Mouse (Mus musculus) WW6 (cell line): ENCODE measurements around the gene Ube2r2.

Experiments used
- DNase-seq: peaks from one replicate; pipeline ENCODE4 v3.0.0-alpha.2; 2013; ENCODE audit warnings: low read depth, low spot score

Gene Ube2r2

GRCm38 (mm10) chr4:41118706-41119292 is 16.7 kb upstream of the Ube2r2 start:
- no peak for DNase-seq

DNA sequence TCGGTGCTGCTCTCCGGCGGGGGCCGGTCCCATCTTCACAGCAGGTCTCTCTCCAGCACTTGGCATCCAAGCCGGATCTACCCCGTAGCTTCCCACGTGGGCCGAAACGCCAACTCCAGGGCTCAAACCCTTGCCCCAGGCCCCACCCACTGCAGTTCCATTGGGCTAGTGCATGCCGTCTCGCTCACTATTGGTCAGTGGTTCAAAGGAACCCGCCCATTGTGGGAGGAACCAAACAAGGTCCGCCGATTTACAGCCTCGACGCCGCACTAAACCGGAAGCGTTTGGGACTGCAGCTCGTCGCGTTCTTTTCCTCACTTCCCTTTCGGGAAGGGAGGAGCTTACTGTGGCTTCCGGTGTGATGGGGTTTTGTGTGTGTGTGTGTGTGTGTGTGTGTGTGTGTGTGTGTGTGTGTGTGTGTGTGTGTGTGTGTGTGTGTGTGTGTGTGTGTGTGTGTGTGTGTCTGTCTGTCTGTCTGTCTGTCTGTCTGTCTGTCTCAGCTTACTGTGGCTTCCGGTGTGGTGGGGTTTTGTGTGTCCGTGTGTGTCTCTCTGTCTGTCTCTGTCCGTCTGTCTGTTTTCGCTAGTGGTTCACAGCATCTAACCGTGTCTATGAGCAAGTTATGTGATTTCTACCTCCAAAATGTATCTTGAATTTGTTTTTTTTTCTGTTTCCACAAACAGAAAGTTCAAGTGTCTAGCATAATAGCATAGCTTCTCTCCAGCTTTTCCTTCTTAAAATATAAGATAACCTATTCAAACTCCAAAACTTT is 11.2 kb upstream of the Ube2r2 start, which contains the start of gene Nol6:
Gene Nol6, minus strand, starts transcription at position 276 of the 772 bp plus-strand sequence.
- DNase-seq, result peak; percentile 99

GRCm38 (mm10) chr4:41129406-41129805 is 6.1 kb upstream of the Ube2r2 start:
- DNase-seq, result no peak

DNA sequence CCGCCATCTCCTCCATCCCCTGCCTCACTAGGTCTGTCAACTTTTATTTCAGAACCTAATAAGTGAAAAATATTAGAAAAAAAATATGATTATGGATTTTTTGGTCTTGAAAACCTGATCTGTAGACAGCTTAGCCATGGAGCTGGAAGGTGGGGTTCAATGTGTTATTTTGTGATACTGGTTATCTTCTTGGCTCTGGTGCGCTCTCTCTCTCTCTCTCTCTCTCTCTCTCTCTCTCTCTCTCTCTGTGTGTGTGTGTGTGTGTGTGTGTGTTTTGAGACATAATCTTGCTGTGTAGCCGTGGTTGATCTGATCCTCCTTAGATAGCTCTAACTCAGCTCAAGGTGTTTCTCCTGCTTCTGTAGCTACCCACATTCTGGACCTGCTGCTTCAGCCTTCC is 5.7 kb upstream of the Ube2r2 start:
- no peak for DNase-seq

- no peak for DNase-seq
Observed at GRCm38 (mm10) chr4:41132471-41132870, 3.1 kb upstream of the Ube2r2 start.

GRCm38 (mm10) chr4:41133529-41134291 is 1.8 kb upstream of the Ube2r2 start:
- no peak for DNase-seq

DNA sequence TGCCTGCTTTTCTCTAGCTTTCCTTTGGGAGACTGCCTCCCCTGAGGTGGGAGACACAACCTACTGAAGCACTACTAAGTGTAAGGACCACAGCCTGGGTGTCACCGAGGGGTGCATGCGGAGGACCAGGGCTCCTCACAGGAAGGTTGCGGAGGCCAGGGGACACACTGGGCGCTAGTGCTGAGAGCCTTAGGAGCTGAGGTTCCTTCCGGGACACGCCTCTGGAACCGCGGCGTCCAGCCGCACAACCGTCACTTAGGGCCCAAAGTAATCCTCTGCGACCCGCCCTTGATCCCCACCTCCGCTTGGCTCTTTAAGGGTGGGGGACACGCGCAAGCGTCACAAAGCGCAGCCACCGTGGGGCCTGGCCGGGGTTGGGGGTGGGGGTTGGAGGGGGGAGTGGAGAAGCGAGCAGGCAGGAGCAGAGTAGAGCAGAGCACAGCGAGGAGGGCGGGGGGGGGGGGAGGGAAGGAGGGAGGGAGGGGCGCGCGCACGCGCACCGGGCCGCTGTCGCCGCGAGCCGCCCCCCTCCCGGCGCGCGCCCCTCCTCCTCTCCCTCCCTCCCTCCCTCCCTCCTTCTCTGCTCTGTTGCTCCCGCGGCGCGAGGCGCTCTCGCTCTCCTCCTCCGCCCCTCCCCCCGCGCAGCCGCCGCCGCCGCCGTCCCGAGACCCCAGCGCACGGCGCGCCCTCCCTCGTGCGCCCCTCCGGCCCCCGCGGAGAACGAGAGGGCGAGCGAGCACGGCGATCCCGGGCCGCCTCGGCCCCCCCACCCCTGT is 420 bp upstream of the Ube2r2 start:
- peak; percentile 67 for DNase-seq

GRCm38 (mm10) chr4:41136454-41136805 is 887 bp downstream of the Ube2r2 start:
- no peak for DNase-seq

GRCm38 (mm10) chr4:41136811-41137210 is 1.3 kb downstream of the Ube2r2 start:
- no peak for DNase-seq

- DNase-seq, result no peak
Observed at GRCm38 (mm10) chr4:41140174-41140875, 4.8 kb downstream of the Ube2r2 start.

DNA sequence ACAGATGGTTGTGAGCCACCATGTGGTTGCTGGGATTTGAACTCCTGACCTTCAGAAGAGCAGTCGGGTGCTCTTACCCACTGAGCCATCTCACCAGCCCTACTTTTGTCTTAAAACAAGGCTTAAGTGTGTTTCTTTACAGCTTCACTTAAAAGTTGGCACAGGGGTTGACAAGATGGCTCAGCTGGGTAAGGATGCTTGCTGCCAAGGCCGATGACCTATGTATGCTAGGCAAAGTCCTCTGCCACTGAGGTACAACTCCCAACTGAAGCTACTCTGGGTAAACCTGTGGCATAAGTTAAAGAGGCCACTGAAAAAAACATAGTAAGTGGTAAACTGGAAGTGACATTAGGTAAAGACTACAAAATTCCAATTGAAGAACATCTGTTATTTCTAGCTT is 7.1 kb downstream of the Ube2r2 start:
- DNase-seq, result no peak

GRCm38 (mm10) chr4:41149891-41150290 is 14.3 kb downstream of the Ube2r2 start:
- no peak for DNase-seq

GRCm38 (mm10) chr4:41151186-41151585 is 15.6 kb downstream of the Ube2r2 start:
- no peak for DNase-seq

- no peak for DNase-seq
Observed at GRCm38 (mm10) chr4:41153146-41153545, 17.6 kb downstream of the Ube2r2 start.

GRCm38 (mm10) chr4:41156961-41157360 is 21.4 kb downstream of the Ube2r2 start:
- DNase-seq, result no peak

DNA sequence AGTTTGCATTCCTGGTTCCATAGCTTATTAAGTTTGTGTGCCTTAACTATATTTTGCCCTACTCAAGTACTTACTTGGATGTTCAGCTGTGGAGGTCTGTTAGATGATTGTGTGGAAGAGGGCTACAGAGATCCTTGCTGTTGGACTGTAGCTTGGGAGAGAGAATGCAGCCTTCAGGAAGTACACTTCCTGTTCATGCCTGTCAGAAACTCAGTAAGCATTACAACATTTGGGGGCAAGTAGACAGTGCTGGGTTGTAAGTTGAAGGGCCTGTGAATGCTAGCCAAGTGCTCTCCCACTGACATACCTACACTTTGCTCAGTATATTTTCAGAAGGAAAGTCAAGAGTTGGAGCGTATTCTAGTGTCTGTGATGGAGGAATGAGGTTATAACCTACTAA is 22.7 kb downstream of the Ube2r2 start:
- no peak for DNase-seq

DNA sequence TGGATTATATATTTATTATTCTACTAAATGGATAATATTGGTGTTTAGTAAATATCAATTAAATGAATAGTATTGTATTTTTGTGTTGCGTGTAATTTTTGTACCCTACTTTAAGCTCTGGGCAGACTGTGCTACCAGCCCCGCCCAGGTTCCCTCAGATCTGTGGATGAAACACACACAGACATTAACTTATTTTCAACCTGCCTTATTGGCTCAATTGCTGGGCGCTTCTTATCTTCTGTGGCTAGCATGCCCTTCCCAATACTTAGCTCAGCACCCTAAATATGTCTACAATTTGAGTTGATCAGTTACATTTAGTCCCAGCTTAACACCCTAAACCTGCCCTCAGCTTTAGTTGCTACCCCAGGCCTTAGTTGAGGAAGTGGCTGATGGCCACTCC is 25.7 kb downstream of the Ube2r2 start:
- DNase-seq, result no peak

GRCm38 (mm10) chr4:41164974-41165373 is 29.4 kb downstream of the Ube2r2 start:
- no peak for DNase-seq

DNA sequence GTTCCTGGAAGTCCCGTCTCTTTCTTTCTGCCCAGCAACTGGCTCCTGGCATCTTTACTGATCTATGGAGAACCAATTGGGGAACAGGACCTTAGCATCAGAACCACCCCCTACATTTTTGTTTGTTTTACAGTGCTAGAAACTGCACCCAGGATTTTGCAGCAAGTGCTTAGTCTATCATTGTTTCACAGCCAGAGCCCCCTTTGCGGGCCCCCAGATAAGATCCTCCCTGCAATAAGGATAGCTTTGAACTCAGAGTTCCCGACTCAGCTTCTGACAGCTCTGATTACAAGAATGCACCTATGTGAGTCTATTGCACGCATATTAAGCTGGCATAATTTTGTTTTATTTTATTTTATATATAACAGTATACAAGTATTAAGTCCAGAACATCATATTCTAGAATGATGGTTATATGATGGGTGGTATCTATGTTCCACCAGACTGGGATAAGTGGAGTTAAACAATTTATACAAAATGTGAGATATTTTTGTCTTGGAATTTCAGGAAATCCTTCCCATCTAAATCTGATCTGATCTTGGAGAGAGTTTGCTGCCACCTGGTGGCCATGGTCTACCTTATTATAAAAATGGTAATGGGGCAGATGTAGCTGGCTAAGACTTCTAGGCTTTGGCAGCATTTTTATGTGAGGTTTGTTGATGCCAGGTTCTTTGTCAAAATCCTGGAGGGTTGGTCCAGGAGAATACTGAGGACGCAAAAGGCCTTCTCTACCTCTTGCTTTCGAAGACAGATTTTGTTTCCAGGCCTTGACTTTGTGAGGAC is 30.3 kb downstream of the Ube2r2 start:
- no peak for DNase-seq

DNA sequence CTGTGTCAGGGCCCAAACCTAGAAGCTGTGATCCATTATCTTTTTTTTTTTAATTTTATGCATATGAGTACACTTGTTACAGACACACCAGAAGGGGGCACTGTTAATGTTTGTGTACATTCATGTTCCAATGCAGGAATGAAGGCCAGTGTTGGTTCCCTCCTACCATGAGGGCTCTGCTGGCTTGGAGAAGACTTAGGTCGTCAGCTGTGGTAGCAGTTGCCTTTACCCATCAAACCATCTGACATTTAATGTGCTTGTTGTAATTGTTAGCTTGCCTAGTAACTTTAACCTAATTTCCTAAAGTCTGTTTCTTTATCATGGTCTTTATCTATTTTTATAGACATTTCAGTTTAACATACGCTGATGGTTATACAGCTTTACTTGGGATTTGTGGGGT is 35.4 kb downstream of the Ube2r2 start:
- DNase-seq, result no peak
